Mouse (Mus musculus) CH12.LX (cell line): ENCODE results near the gene Fxyd3. TPM values are rescaled to one million over a fixed set of nuclear protein-coding genes. Genes with fewer than 3 reads are reported as not detected.

Source experiments
- DNase-seq: peaks from one replicate; pipeline ENCODE4 v3.0.0-alpha.2; 2013; ENCODE audit errors: extremely low read depth
- H3K27ac ChIP-seq: 2 replicates; pipeline ENCODE4 v1.5.1; 2012; ENCODE audit warnings: low read depth, mild to moderate bottlenecking, control low read depth, moderate library complexity; ENCODE audit not compliant: insufficient read depth
- H3K27me3 ChIP-seq: replicated peaks from 2 replicates; pipeline ENCODE3; 2012; ENCODE audit warnings: inconsistent platforms
- H3K36me3 ChIP-seq, 2 experiments: replicated peaks in 1 of 2; 2 replicates each; pipeline versions ENCODE3 to v1.6.1; 2012; ENCODE audit warnings: inconsistent platforms in 1 of 2, low read length in 1 of 2, mild to moderate bottlenecking in 1 of 2, mixed read lengths in 1 of 2, moderate library complexity in 1 of 2; ENCODE audit not compliant: control insufficient read depth in 1 of 2, insufficient read depth in 1 of 2
- H3K4me1 ChIP-seq, 2 experiments: 2 replicates each; pipeline ENCODE4 v1.6.1; 2012; ENCODE audit warnings: inconsistent platforms in 1 of 2, moderate library complexity in 1 of 2; ENCODE audit not compliant: insufficient read depth in 2 of 2, control insufficient read depth in 1 of 2
- H3K4me2 ChIP-seq: 2 replicates; pipeline ENCODE4 v1.6.1; 2012; ENCODE audit warnings: low read depth, mild to moderate bottlenecking, control low read depth; ENCODE audit not compliant: poor library complexity, insufficient read depth, severe bottlenecking
- H3K4me3 ChIP-seq, 3 experiments: fragments of 150-350 bp in 1 of 3; sonication (generic) in 1 of 3; replicated peaks in 1 of 3; 2 replicates each; pipeline versions ENCODE3 to v1.5.1; 2011 to 2012; ENCODE audit warnings: low read depth in 2 of 3, low read length in 2 of 3, mild to moderate bottlenecking in 2 of 3, moderate library complexity in 2 of 3, control low read depth in 1 of 3, improper control_type of control experiment in 1 of 3, inconsistent platforms in 1 of 3, mixed read lengths in 1 of 3; ENCODE audit not compliant: poor library complexity in 1 of 3
- H3K79me2 ChIP-seq: replicated peaks from 2 replicates; pipeline ENCODE4 v1.6.1; 2012; ENCODE audit warnings: mild to moderate bottlenecking, moderate library complexity; ENCODE audit not compliant: control insufficient read depth, poor library complexity, insufficient read depth, severe bottlenecking; ENCODE audit errors: extremely low read depth
- H3K9ac ChIP-seq: 2 replicates; pipeline ENCODE4 v1.6.1; 2012; ENCODE audit warnings: low read depth, mild to moderate bottlenecking, control low read depth, moderate library complexity; ENCODE audit not compliant: insufficient read depth
- H3K9me3 ChIP-seq: replicated peaks from 2 replicates; pipeline ENCODE3; 2012; ENCODE audit warnings: low read length, inconsistent platforms, mixed read lengths
- CTCF ChIP-seq, 2 experiments: IDR thresholded peaks in 1 of 2; conservative IDR thresholded peaks in 1 of 2; 2 replicates each; pipeline ENCODE4 v1.5.1; 2011 to 2012; ENCODE audit warnings: low read depth in 2 of 2, low read length in 2 of 2, improper control_type of control experiment in 1 of 2, inconsistent platforms in 1 of 2, mild to moderate bottlenecking in 1 of 2, moderate library complexity in 1 of 2
- E2F4 ChIP-seq: IDR thresholded peaks from 2 replicates; pipeline ENCODE4 v1.6.1; 2011; ENCODE audit warnings: low read depth, low read length, improper control_type of control experiment; ENCODE audit not compliant: insufficient replicate concordance
- ELF1 ChIP-seq: IDR thresholded peaks from 2 replicates; pipeline ENCODE4 v1.6.1; 2014; ENCODE audit warnings: low read depth, mild to moderate bottlenecking, inconsistent platforms, low read length, improper control_type of control experiment
- EP300 ChIP-seq: IDR thresholded peaks from 2 replicates; pipeline ENCODE4 v1.6.1; 2011; ENCODE audit warnings: low read length, improper control_type of control experiment
- JUND ChIP-seq: conservative IDR thresholded peaks from 2 replicates; pipeline ENCODE4 v1.6.1; 2011; ENCODE audit warnings: low read depth, low read length, improper control_type of control experiment
- KAT2A ChIP-seq: IDR thresholded peaks from 2 replicates; pipeline ENCODE4 v1.6.1; 2012; ENCODE audit warnings: low read length, improper control_type of control experiment, inconsistent platforms; ENCODE audit not compliant: insufficient replicate concordance
- MAZ ChIP-seq: IDR thresholded peaks from 2 replicates; pipeline ENCODE4 v1.6.1; 2012; ENCODE audit warnings: low read depth, mild to moderate bottlenecking, inconsistent platforms, low read length, improper control_type of control experiment, moderate library complexity
- NELFE ChIP-seq: IDR thresholded peaks from 2 replicates; pipeline ENCODE4 v1.6.1; 2011; ENCODE audit warnings: low read depth, low read length, improper control_type of control experiment
- NRF1 ChIP-seq: IDR thresholded peaks from 2 replicates; pipeline ENCODE4 v1.6.1; 2014; ENCODE audit warnings: low read depth, mild to moderate bottlenecking, inconsistent platforms, low read length, improper control_type of control experiment, moderate library complexity
- PAX5 ChIP-seq: IDR thresholded peaks from 2 replicates; pipeline ENCODE4 v1.6.1; 2012; ENCODE audit warnings: low read length, inconsistent platforms, mixed read lengths
- POLR2A ChIP-seq: IDR thresholded peaks from 2 replicates; pipeline ENCODE4 v1.6.1; 2011; ENCODE audit warnings: low read depth, mild to moderate bottlenecking, improper control_type of control experiment, low read length
- RAD21 ChIP-seq: IDR thresholded peaks from 2 replicates; pipeline ENCODE4 v1.6.1; 2011; ENCODE audit warnings: low read depth, mild to moderate bottlenecking, low read length, improper control_type of control experiment, moderate library complexity
- SMC3 ChIP-seq: IDR thresholded peaks from 2 replicates; pipeline ENCODE4 v1.6.1; 2011; ENCODE audit warnings: low read depth, low read length, improper control_type of control experiment
- TCF12 ChIP-seq: IDR thresholded peaks from 2 replicates; pipeline ENCODE4 v1.6.1; 2014; ENCODE audit warnings: low read depth, mild to moderate bottlenecking, inconsistent platforms, low read length, improper control_type of control experiment
- UBTF ChIP-seq: IDR thresholded peaks from 2 replicates; pipeline ENCODE4 v1.6.1; 2012; ENCODE audit warnings: low read depth, mild to moderate bottlenecking, inconsistent platforms, low read length, improper control_type of control experiment, moderate library complexity
- ZC3H11A ChIP-seq: IDR thresholded peaks from 2 replicates; pipeline ENCODE4 v1.6.1; 2012; ENCODE audit warnings: low read depth, mild to moderate bottlenecking, inconsistent platforms, low read length, improper control_type of control experiment
- dilution Hi-C: fragments of 300-500 bp; cut with MboI; formaldehyde crosslinking; loops from 2 replicates; pipeline ENCODE4 v1.14.3; 2020; ENCODE audit warnings: low sequenced_read_pairs; ENCODE audit not compliant: extremely low pct_unique_long_range_greater_than_20kb, extremely low pct_ligation_motif_present
- in situ Hi-C: fragments of 300-500 bp; cut with MboI; formaldehyde crosslinking; loops from 3 replicates; pipeline ENCODE4 v1.14.3; 2019; ENCODE audit warnings: low sequenced_read_pairs, low pct_ligation_motif_present, low pct_unique_long_range_greater_than_20kb, mixed read lengths
- polyA plus RNA-seq: library from polyadenylated mRNA; unstranded; fragments of >175 nt; gene quantifications from 2 replicates; pipeline ENCODE4 v1.2.1, GENCODE M21; 2012; ENCODE audit warnings: low read depth; ENCODE audit not compliant: insufficient read length
- total RNA-seq, 2 experiments: library from RNA; depleted of rRNA; stranded (reverse); fragments of 300-350 nt in 1 of 2; fragments of >200 nt in 1 of 2; gene quantifications; 2 replicates each; pipeline ENCODE4 v1.2.3; 2012 to 2014

Fxyd3 gene
- total and polyA plus RNA-seq, 3 experiments, result not detected

DNA sequence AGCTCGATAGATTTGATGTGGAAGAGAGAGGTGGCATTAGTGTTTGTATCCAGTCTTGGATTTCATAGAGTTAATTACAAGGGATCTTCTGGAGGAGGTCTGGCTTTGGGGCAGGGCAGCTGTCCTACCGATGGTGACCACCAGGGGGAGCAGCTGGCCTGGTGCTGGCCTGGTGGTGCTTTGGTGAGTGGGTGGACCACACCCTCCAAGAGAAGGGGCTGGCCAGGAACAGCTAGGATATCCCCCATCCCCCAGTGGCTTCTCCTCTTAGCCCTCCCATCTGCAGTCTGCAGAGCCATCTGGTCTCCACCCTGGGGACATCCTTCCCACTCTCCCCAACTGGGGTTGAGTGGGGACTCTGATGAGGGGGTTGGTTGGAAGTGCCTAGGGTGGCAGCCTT lies 17.4 kb downstream of the Fxyd3 start, which contains the start of gene Lgi4:
Gene Lgi4 (plus strand): TSS at position 235 of the 400 bp plus-strand sequence.
- Histone ChIP-seq H3K4me2 (no peak within 1 kb of the TSS), H3K4me1 (peaks cover 0 to 5% of the 10 kb centered on the region in 2 experiments; a peak in 2 of 4 replicates), H3K27ac (no peak within 1 kb of the TSS), H3K9me3 (no peaks in the 10 kb centered on the region), H3K27me3 (peaks cover 39% of the 10 kb centered on the region), H3K36me3 (no peaks in the 10 kb centered on the region), H3K4me3 (no peak within 1 kb of the TSS), H3K9ac (no peak within 1 kb of the TSS), H3K79me2 (no peaks in the 10 kb centered on the region)
- dilution Hi-C loops, result no loop called here
- in situ Hi-C loops, result no loop called here
- TF ChIP-seq SMC3 (peak; percentile 93), MAZ (no peak), ZC3H11A (peak; percentile 47), EP300 (no peak), TCF12 (no peak), RAD21 (peak; percentile 72), CTCF (conservative IDR thresholded peaks at IDR 0.05 in 1 of 2, IDR thresholded peaks at IDR 0.05 in 1 of 2; ENCODE audit: low read depth in 2 of 2, low read length in 2 of 2) (peak; percentile 89 to 90)
- DNase-seq, result peak; percentile 52

DNA sequence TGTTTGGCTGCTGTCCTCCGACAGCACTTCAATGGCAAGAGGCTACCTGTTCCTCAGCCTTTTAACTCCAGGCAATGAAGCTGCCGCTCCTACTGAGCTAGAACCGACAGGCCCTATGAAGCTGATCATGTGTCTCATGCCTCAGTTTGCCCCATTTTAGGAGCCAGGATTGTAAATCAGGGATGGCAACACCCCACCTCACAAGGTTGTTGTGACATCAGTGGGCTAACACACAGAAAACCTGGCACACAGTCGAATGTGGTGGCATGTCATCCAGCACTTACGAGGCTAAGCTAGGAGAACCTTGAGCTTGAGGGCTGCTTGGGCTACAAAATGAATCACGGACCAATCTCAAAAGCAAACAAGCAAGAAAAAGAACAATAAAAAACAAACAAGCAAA lies 18.3 kb downstream of the Fxyd3 start:
- Histone ChIP-seq H3K4me1 (peaks cover 0 to 5% of the 10 kb centered on the region in 2 experiments; a peak in 2 of 4 replicates), H3K4me2 (no peak overlapping the region), H3K4me3 (no peak overlapping the region), H3K79me2 (no peaks in the 10 kb centered on the region), H3K27me3 (peaks cover 39% of the 10 kb centered on the region), H3K27ac (no peak overlapping the region), H3K36me3 (no peaks in the 10 kb centered on the region), H3K9me3 (no peaks in the 10 kb centered on the region), H3K9ac (no peak overlapping the region)
- dilution Hi-C loops, result no loop called here
- no peak for TF ChIP-seq UBTF
- TF ChIP-seq TCF12, result no peak
- TF ChIP-seq KAT2A, result no peak
- no peak for TF ChIP-seq JUND
- TF ChIP-seq POLR2A, result no peak
- TF ChIP-seq NELFE, result no peak
- no peak for TF ChIP-seq ELF1
- TF ChIP-seq E2F4, result no peak
- TF ChIP-seq NRF1, result no peak
- no peak for TF ChIP-seq PAX5
- DNase-seq, result no peak
- in situ Hi-C loops, result no loop called here
